ENCODE assay signal across 7 mouse cellular contexts in the genomic region with DNA sequence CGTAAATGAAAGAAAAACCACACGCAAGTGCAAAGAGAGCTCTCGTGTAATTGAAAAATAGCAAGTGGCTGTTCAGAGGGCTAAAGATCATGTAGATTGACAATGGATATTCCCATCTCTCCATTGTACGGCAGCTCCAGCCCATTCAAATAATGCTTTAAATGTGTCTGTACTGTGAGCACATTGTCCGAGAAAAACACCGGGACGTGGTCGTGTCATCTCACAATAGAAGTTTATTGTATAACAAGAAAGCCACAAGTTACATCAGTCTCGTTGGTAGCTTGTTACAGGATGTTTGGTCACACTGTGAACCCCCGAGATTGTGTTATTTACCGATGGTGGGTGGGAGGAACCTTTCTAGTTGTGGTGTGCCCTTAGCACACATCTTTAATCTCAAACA. TPM values are rescaled to one million over a fixed set of nuclear protein-coding genes. Genes with fewer than 3 reads are reported as not detected.
DNase-seq lines count a peak whose midpoint lies in the region; ATAC-seq and TF ChIP-seq lines count a peak whose summit lies in the region.

No protein-coding gene starts in this region.

- no peak for DNase-seq in lung, embryonic 14.5 days
- DNase-seq in lung, postnatal 10 days, result no peak
- no peak for DNase-seq in limb, embryonic 10.5 days (ENCODE audit: low spot score)
- DNase-seq in spleen, adult 18-20 months, result no peak
- no peak for DNase-seq in layer of hippocampus, postnatal 25 days (ENCODE audit: extremely low spot score in 1 of 2, low spot score in 1 of 2)

- peaks cover 34% of the 10 kb centered on the region for H3K36me3 ChIP-seq in lung, embryonic 14.5 days (ENCODE audit: insufficient read depth)
- H3K36me3 ChIP-seq in embryonic facial prominence, embryonic 12.5 days, result peaks cover 42% of the 10 kb centered on the region
- peaks cover 58% of the 10 kb centered on the region for H3K36me3 ChIP-seq in limb, embryonic 10.5 days

- peak overlapping the region; percentile 82 for H3K9ac ChIP-seq in lung, embryonic 14.5 days
- peak overlapping the region; percentile 78 for H3K9ac ChIP-seq in embryonic facial prominence, embryonic 12.5 days

- H3K27ac ChIP-seq in lung, embryonic 14.5 days (ENCODE audit: low read depth), result peak overlapping the region; percentile 93
- peak overlapping the region; percentile 92 for H3K27ac ChIP-seq in embryonic facial prominence, embryonic 12.5 days
- H3K27ac ChIP-seq in limb, embryonic 10.5 days, result peak overlapping the region; percentile 94
- H3K27ac ChIP-seq in olfactory bulb, adult 2 months (ENCODE audit: insufficient read depth, low read depth, low read length), result peak overlapping the region; percentile 59

- peak overlapping the region; percentile 76 for H3K4me2 ChIP-seq in lung, embryonic 14.5 days
- peak overlapping the region; percentile 72 for H3K4me2 ChIP-seq in embryonic facial prominence, embryonic 12.5 days (replicated peaks)

- peak overlapping the region; percentile 70 for H3K4me3 ChIP-seq in lung, embryonic 14.5 days (ENCODE audit: low read depth, low read length)
- peak overlapping the region; percentile 66 for H3K4me3 ChIP-seq in embryonic facial prominence, embryonic 12.5 days
- H3K4me3 ChIP-seq in limb, embryonic 10.5 days, result peak overlapping the region; percentile 75
- H3K4me3 ChIP-seq in olfactory bulb, adult 2 months (ENCODE audit: insufficient read depth, low read depth, low read length), result peak overlapping the region; percentile 85

- no peak for TF ChIP-seq POLR2A in olfactory bulb, adult 2 months (IDR thresholded peaks at IDR 0.05; ENCODE audit: insufficient read depth, low read depth, low read length)

- H3K27me3 ChIP-seq in lung, embryonic 14.5 days (ENCODE audit: insufficient read depth, low read length), result no peaks in the 10 kb centered on the region
- H3K27me3 ChIP-seq in embryonic facial prominence, embryonic 12.5 days, result no peaks in the 10 kb centered on the region
- H3K27me3 ChIP-seq in limb, embryonic 10.5 days (ENCODE audit: low read depth, poor library complexity, severe bottlenecking), result no peaks in the 10 kb centered on the region

- WGBS in lung, embryonic 14.5 days, result 3% methylated on average over 11 of the region's 11 CpGs
- WGBS in embryonic facial prominence, embryonic 12.5 days, result 7% methylated on average over 11 of the region's 11 CpGs
- WGBS in limb, embryonic 10.5 days, result 19% methylated on average over 11 of the region's 11 CpGs
- under 1% methylated on average over 11 of the region's 11 CpGs for WGBS in olfactory bulb, adult 2 months

- no peak for TF ChIP-seq CTCF in lung, embryonic 14.5 days (IDR thresholded peaks at IDR 0.05; ENCODE audit: low read depth)
- no peak for TF ChIP-seq CTCF in olfactory bulb, adult 2 months (IDR thresholded peaks at IDR 0.05; ENCODE audit: insufficient read depth, low read depth, low read length)

- ATAC-seq in lung, embryonic 14.5 days (ENCODE audit: insufficient read depth), result no peak
- no peak for ATAC-seq in embryonic facial prominence, embryonic 12.5 days (ENCODE audit: insufficient number of reproducible peaks, insufficient read depth, low FRiP score, low TSS enrichment)

- no peaks in the 10 kb centered on the region for H3K9me3 ChIP-seq in lung, embryonic 14.5 days (ENCODE audit: low read depth, low read length)
- no peaks in the 10 kb centered on the region for H3K9me3 ChIP-seq in embryonic facial prominence, embryonic 12.5 days
- H3K9me3 ChIP-seq in limb, embryonic 10.5 days (replicated peaks), result no peaks in the 10 kb centered on the region

- H3K4me1 ChIP-seq in lung, embryonic 14.5 days (ENCODE audit: insufficient read depth), result no peaks in the 10 kb centered on the region
- H3K4me1 ChIP-seq in embryonic facial prominence, embryonic 12.5 days, result peaks cover 21% of the 10 kb centered on the region
- H3K4me1 ChIP-seq in limb, embryonic 10.5 days, result peaks cover 20% of the 10 kb centered on the region
- H3K4me1 ChIP-seq in olfactory bulb, adult 2 months (ENCODE audit: control insufficient read depth, insufficient read depth, low read length), result peaks cover 2% of the 10 kb centered on the region; the same call in 1 of the 2 replicates

RNA-seq across cellular contexts. Expression of gene Ppil3, which starts 0.6 kb away (rescaled TPM):
- polyA plus RNA-seq in lung, embryonic 14.5 days (2014; fragmentation: Nextera tagmentation; extraction: Ambion mirVana), result 51.1 and 61.5 TPM in 2 replicates
- 53.4 and 59.4 TPM in 2 replicates for polyA plus RNA-seq in embryonic facial prominence, embryonic 12.5 days (2016; fragmentation: Nextera tagmentation; extraction: Ambion mirVana)
- polyA plus RNA-seq in limb, embryonic 10.5 days (2016; fragmentation: Nextera tagmentation; extraction: Ambion mirVana), result 61.5 and 64.8 TPM in 2 replicates
- polyA plus RNA-seq in olfactory bulb, adult 2 months (2012; ENCODE audit: insufficient read depth, insufficient read length, low replicate concordance, missing spikeins), result not detected in 2 replicates
- total RNA-seq in layer of hippocampus, postnatal 25 days (2021), result 10 to 100 TPM; 26.8 to 27.3 TPM

RNA-seq across cellular contexts. Expression of gene Nif3l1, which starts 0.9 kb away (rescaled TPM):
- polyA plus RNA-seq in lung, embryonic 14.5 days (2014; fragmentation: Nextera tagmentation; extraction: Ambion mirVana), result 53.0 and 53.8 TPM in 2 replicates
- polyA plus RNA-seq in embryonic facial prominence, embryonic 12.5 days (2016; fragmentation: Nextera tagmentation; extraction: Ambion mirVana), result 56.0 and 56.8 TPM in 2 replicates
- 77.7 and 86.3 TPM in 2 replicates for polyA plus RNA-seq in limb, embryonic 10.5 days (2016; fragmentation: Nextera tagmentation; extraction: Ambion mirVana)
- not detected in 2 replicates for polyA plus RNA-seq in olfactory bulb, adult 2 months (2012; ENCODE audit: insufficient read depth, insufficient read length, low replicate concordance, missing spikeins)
- 10 to 100 TPM; 22.1 to 22.7 TPM for total RNA-seq in layer of hippocampus, postnatal 25 days (2021)

RNA-seq across cellular contexts. Expression of gene Clk1, which starts 22.0 kb away (rescaled TPM):
- polyA plus RNA-seq in lung, embryonic 14.5 days (2014; fragmentation: Nextera tagmentation; extraction: Ambion mirVana), result 175 and 179 TPM in 2 replicates
- 222 and 233 TPM in 2 replicates for polyA plus RNA-seq in embryonic facial prominence, embryonic 12.5 days (2016; fragmentation: Nextera tagmentation; extraction: Ambion mirVana)
- polyA plus RNA-seq in limb, embryonic 10.5 days (2016; fragmentation: Nextera tagmentation; extraction: Ambion mirVana), result 111 and 153 TPM in 2 replicates
- 213 and 787 TPM in 2 replicates for polyA plus RNA-seq in olfactory bulb, adult 2 months (2012; ENCODE audit: insufficient read depth, insufficient read length, low replicate concordance, missing spikeins)
- total RNA-seq in layer of hippocampus, postnatal 25 days (2021), result 100 to 1,000 TPM; 111 to 132 TPM

RNA-seq across cellular contexts. Expression of gene Bzw1, which starts 53.2 kb away (rescaled TPM):
- polyA plus RNA-seq in lung, embryonic 14.5 days (2014; fragmentation: Nextera tagmentation; extraction: Ambion mirVana), result 406 and 424 TPM in 2 replicates
- 374 and 417 TPM in 2 replicates for polyA plus RNA-seq in embryonic facial prominence, embryonic 12.5 days (2016; fragmentation: Nextera tagmentation; extraction: Ambion mirVana)
- 419 and 449 TPM in 2 replicates for polyA plus RNA-seq in limb, embryonic 10.5 days (2016; fragmentation: Nextera tagmentation; extraction: Ambion mirVana)
- 105 and 158 TPM in 2 replicates for polyA plus RNA-seq in olfactory bulb, adult 2 months (2012; ENCODE audit: insufficient read depth, insufficient read length, low replicate concordance, missing spikeins)
- 100 to 1,000 TPM; 124 to 131 TPM for total RNA-seq in layer of hippocampus, postnatal 25 days (2021)

RNA-seq across cellular contexts. Expression of gene Orc2, which starts 59.0 kb away (rescaled TPM):
- polyA plus RNA-seq in lung, embryonic 14.5 days (2014; fragmentation: Nextera tagmentation; extraction: Ambion mirVana), result 38.0 and 40.8 TPM in 2 replicates
- polyA plus RNA-seq in embryonic facial prominence, embryonic 12.5 days (2016; fragmentation: Nextera tagmentation; extraction: Ambion mirVana), result 39.8 and 40.4 TPM in 2 replicates
- 50.1 and 55.6 TPM in 2 replicates for polyA plus RNA-seq in limb, embryonic 10.5 days (2016; fragmentation: Nextera tagmentation; extraction: Ambion mirVana)
- polyA plus RNA-seq in olfactory bulb, adult 2 months (2012; ENCODE audit: insufficient read depth, insufficient read length, low replicate concordance, missing spikeins), result not detected in 2 replicates
- 10 to 100 TPM; 25.0 to 25.6 TPM for total RNA-seq in layer of hippocampus, postnatal 25 days (2021)
